Mouse (Mus musculus): ENCODE data around the gene N4bp1.

Gene N4bp1

DNA sequence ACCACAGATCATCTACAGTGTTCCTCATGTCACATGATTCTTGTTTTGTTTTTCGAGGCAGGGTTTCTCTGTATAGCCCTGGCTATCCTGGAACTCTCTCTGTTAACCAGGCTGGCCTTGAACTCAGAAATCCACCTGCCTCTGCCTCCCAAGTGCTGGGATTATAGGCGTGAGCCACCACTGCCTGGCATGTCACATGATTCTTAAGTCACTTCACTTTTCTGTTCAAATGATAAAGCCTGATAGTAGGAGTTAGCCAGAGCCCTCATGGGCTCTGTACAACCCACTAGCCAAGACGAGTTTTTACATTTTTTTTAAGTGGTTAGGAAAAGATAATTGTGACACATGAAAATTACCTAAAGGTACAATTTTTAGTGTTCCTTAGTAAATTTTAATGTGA, 126.4 kb downstream of the N4bp1 start:
- DNase-seq: no peak
